Mouse (Mus musculus) lung, adult 2 months (tissue): ENCODE measurements around the gene Dlx4. TPM values are rescaled to one million over a fixed set of nuclear protein-coding genes. Genes with fewer than 3 reads are reported as not detected.

Experiments used
- DNase-seq: peaks from one replicate; pipeline ENCODE4 v3.0.0; 2022
- H3K4me1 ChIP-seq: fragments of 200-500 bp; 2 replicates; pipeline ENCODE4 v1.6.1; 2011; ENCODE audit warnings: low read length; ENCODE audit not compliant: control insufficient read depth, insufficient read depth
- H3K4me3 ChIP-seq: fragments of 200-500 bp; replicated peaks from 2 replicates; pipeline ENCODE3; 2011; ENCODE audit warnings: low read depth, mild to moderate bottlenecking, control low read depth, low read length; ENCODE audit errors: extremely low read depth
- CTCF ChIP-seq: fragments of 200-500 bp; IDR thresholded peaks from 2 replicates; pipeline ENCODE4 v1.5.1; 2011; ENCODE audit warnings: mild to moderate bottlenecking, low read length, control low read depth; ENCODE audit not compliant: insufficient read depth
- POLR2A ChIP-seq: fragments of 200-500 bp; IDR thresholded peaks from 2 replicates; pipeline ENCODE4 v1.6.1; 2011; ENCODE audit warnings: low read depth, mild to moderate bottlenecking, control low read depth, low read length, borderline replicate concordance; ENCODE audit errors: extremely low read depth
- WGBS: fragments of 180-500 bp; shearing (Covaris S2); methylation state at CpG from one replicate; pipeline ENCODE4 v1.1.7; 2018; 5-methylcytosine and 5-hydroxymethylcytosine counted together
- polyA plus RNA-seq: library from polyadenylated mRNA; depleted of rRNA; stranded (reverse); fragments of >200 nt; gene quantifications from 2 replicates; pipeline ENCODE4 v1.2.3, GENCODE M21; 2012; rRNA removed

Gene Dlx4
- polyA plus RNA-seq, 1 experiment = 0.50 TPM

DNA sequence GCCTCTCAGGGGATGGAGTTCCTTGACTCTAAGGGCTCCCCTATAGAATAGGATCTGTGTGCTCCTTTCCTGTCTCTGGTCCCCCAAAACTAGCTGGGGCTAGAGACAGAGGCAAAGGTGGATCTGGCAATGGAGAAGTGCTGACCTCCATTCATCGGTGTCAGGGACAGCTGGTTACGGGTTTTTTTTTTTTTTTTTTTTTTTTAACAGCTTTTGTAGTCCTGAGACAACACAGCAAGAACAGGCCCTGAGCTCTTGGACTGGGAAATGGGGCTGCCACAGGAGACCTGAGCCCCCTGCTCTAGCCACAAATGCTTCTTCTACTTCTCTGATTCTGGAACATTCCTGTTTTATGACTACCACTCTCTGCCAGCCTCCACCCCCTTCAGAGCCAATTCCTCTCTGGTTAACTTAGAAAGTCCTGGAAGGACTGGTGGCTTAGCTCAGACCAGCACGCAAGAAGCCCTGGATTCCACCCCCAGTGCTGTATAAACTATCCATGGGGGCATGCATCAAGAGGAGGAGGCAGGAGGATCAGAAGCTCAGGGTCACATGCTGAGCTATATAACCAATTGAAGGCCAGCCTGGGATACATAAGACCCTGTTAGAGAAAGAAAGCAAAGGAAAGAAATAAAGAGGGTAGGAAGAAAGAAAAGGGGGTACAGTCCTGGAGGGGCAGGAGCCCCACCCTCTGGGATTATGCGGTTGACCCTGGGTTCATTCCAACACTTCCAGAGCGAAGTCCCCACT is 47.5 kb downstream of the Dlx4 start:
- TF ChIP-seq POLR2A (no peak), CTCF (no peak)
- no peak for DNase-seq
- no peak overlapping the region for H3K4me3 ChIP-seq
- 78% methylated on average over 5 of the region's 5 CpGs for WGBS
- H3K4me1 ChIP-seq = peaks cover 3% of the 10 kb centered on the region; the same call in 1 of the 2 replicates

- Histone ChIP-seq H3K4me1 (peaks cover 3% of the 10 kb centered on the region; the same call in 1 of the 2 replicates), H3K4me3 (no peak overlapping the region)
- WGBS = 66% methylated on average over 6 of the region's 6 CpGs
- DNase-seq = no peak
- TF ChIP-seq CTCF (no peak), POLR2A (no peak)
These were observed 48.2 kb downstream of the Dlx4 start for GRCm38 (mm10) chr11:95097889-95098288.

DNA sequence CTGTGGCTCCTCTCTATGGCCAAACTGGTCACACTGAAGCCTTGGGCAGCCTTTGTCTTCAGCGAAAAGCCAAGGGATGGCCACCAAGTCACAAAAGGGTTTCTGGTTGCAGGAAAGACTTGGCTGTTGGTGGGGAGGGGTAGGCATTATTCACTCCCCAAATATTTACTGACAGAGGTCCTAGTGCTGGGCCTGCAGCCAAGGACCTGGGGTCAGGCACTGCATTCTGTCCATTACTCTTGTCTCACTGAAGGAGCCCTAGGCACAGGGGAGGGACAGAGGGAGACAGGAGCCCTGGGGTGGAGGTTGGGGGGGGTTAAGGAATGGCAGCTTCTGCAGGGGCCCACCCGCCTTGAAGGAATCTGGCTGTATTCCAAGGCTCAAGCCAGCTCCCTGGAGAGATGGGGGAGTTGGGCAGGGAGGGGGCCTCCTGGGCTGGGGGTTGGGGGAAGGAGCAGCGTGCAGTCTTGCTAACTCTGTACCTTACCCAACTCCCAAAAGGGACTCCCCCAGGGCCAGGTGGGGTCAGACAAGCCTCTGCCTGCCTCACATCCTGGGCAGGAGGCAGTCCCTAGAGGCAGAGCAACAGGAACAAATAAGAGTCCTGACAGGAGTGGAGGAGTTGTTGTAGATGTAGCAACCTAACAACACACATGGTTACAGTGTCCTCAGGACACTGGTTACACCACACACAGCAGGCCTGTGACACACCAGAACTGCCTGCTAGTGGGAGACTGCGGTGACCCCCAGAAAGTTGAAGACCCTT is 49.3 kb downstream of the Dlx4 start:
- TF ChIP-seq POLR2A = no peak
- no peak for TF ChIP-seq CTCF
- Histone ChIP-seq H3K4me1 (peaks cover 3% of the 10 kb centered on the region; the same call in 1 of the 2 replicates), H3K4me3 (no peak overlapping the region)
- no peak for DNase-seq
- WGBS = 44% methylated on average over 4 of the region's 4 CpGs

- DNase-seq = no peak
- TF ChIP-seq POLR2A (no peak), CTCF (no peak)
- Histone ChIP-seq H3K4me1 (peaks cover 3% of the 10 kb centered on the region; the same call in 1 of the 2 replicates), H3K4me3 (no peak overlapping the region)
- WGBS = 52% methylated on average over 10 of the region's 10 CpGs
These were observed 50.5 kb downstream of the Dlx4 start for GRCm38 (mm10) chr11:95095596-95095995.

DNA sequence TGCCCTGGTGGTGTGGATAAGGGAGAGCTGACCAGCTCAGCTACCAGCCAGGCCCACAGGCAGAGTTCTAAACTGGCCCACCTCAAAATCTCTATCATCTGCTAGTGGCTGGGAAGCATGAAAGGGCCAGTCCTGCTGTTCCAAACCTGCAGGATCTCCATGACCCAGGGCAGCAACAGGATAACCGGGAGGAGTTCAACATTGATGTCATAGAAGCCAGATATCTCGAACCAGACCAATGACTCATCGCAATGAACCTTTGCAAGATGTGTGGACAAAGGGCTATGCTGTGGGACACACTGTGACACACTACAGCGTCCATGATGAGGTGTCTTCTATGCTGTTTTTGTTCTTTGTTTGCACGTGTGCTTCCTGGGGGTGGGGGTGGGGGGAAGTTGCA is 53.0 kb downstream of the Dlx4 start:
- Histone ChIP-seq H3K4me3 (no peak overlapping the region), H3K4me1 (peaks cover 15% of the 10 kb centered on the region)
- WGBS = 57% methylated on average over 5 of the region's 5 CpGs
- DNase-seq = no peak
- TF ChIP-seq POLR2A (no peak), CTCF (no peak)

Other genes with a start within 250 kb of the Dlx4 start
- 108 and 115 TPM in 2 replicates for gene Col1a1, start 210.0 kb downstream of the Dlx4 start, polyA plus RNA-seq
- not detected in 2 replicates for gene Hils1, start 178.7 kb downstream of the Dlx4 start, polyA plus RNA-seq
- gene Sgca, start 169.9 kb downstream of the Dlx4 start, polyA plus RNA-seq = 19.9 and 54.4 TPM in 2 replicates
- gene Ppp1r9b, start 155.2 kb downstream of the Dlx4 start, polyA plus RNA-seq = 58.7 and 67.7 TPM in 2 replicates
- gene Samd14, start 136.4 kb downstream of the Dlx4 start, polyA plus RNA-seq = 5.9 and 7.0 TPM in 2 replicates
- gene Pdk2, start 104.9 kb downstream of the Dlx4 start, polyA plus RNA-seq = 53.0 and 67.3 TPM in 2 replicates
- 181 and 187 TPM in 2 replicates for gene Itga3, start 69.5 kb downstream of the Dlx4 start, polyA plus RNA-seq
- 0.05 and 2.0 TPM in 2 replicates for gene Dlx3, start 26.1 kb downstream of the Dlx4 start, polyA plus RNA-seq
- 0.09 and 0.12 TPM in 2 replicates for gene Tac4, start 115.3 kb upstream of the Dlx4 start, polyA plus RNA-seq
- 21.5 and 37.2 TPM in 2 replicates for gene Kat7, start 164.0 kb upstream of the Dlx4 start, polyA plus RNA-seq
- gene Fam117a, start 190.8 kb upstream of the Dlx4 start, polyA plus RNA-seq = 55.8 and 59.8 TPM in 2 replicates
- 60.6 and 80.9 TPM in 2 replicates for gene Slc35b1, start 238.4 kb upstream of the Dlx4 start, polyA plus RNA-seq